Mouse (Mus musculus): ENCODE data around the gene Gtf3c6.
"Not testable (repeated sequence)": the region's sequence is repeated elsewhere in the genome, so short reads cannot be mapped to it uniquely, and the experiment has no call there.

The Gtf3c6 gene

GRCm38 (mm10) chr10:40257414-40258255 lies at the start of gene Gtf3c6:
Gene Gtf3c6 (minus strand): TSS chr10:40258108.
- DNase-seq (ENCODE audit: low read depth, low spot score): peak; percentile 99

- peak; percentile 52 for DNase-seq (ENCODE audit: low read depth, low spot score)
Measured at GRCm38 (mm10) chr10:40305989-40306388, 48.1 kb upstream of the Gtf3c6 start.

DNA sequence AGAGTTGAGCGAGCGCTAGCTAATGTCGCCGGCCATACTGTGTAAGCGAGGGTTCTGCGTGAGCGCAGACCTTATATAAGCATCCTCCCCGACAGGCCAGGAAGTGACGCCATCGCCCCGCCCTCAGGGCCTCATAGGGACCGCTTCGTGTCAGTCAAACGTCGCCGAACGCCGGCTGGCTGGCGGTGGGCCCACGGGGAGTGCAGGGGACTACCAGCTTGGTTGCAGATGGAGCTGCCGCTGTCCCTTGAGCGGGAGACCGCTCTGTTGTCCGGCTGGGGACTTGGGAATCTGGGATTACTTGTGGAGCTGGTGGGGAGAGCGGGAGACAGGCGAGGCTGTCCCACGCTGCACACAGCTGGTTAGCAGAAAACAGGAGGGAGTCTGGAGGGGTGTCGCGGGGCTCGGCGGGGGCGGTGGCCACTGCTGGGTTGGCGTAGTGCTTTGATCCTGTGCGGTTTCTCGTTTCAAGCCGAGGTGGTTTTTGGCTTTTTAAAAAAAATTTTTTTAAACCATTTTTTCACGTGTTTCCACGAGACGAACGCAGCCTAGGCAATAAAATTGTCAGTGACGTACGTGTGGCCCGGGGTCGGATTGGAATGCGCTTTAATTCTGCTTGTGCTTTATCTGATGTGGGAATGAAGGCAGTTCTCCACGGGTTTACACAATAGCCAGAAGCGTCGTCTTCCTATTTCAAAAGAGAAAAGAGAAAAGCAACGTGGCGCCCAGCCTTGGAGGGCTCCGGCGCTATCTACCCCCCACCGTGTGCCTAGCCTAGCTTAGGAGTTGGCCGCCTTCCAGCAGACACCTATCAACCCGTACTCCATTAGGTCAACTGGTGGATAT lies 44.5 kb upstream of the Gtf3c6 start, which contains the start of gene Amd1:
Gene Amd1, minus strand, starts transcription at position 47 of the 846 bp plus-strand sequence.
- peak; percentile 98 for DNase-seq (ENCODE audit: low read depth, low spot score)

DNA sequence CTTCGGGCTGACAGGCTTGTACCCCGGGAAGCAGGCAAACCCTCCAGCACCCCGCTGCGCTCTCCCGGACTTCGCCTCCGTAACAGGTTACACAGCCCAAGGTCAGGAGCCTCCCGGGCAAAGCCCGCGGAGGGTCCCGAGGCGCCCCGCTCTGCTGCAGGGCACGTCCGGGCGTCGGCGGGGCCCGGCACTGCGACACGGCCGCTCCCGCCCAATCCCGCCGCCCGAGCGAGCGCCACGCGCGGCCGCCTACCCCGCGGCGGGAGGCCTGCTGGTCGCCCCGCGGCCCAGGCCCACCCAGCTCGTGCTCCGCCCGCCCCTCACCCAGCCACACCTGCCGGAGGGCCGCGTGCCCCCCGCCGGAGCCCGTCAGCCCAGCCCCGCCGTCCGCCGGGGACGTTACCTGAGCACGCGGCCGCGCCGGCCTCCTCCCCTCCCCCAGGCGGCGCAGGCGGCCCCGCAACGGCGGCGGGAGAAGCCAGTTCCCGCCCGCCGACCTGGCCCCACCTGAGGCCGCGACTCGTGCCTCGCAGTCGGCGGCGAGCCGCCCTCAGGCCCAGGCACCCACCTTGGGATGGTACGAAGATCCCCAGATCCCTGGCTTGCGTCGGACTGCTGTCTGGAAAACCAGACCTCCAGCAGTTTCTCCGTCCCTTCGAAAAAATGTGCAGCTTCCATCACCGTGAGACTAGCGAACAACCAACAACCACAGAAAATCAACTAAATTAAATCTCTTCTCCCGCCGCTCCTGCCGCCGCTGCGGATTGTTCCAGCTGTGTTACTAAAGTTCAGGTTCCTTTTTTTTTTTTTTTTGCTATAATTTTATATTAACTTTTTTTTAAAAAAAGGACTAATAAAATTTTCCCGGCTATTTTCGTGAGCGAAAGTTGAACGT lies 43.5 kb upstream of the Gtf3c6 start:
- not testable (repeated sequence) for DNase-seq (ENCODE audit: low read depth, low spot score)

GRCm38 (mm10) chr10:40300648-40301171 lies 42.8 kb upstream of the Gtf3c6 start:
- DNase-seq (ENCODE audit: low read depth, low spot score): peak; percentile 92

- no peak for DNase-seq (ENCODE audit: low read depth, low spot score)
Measured at GRCm38 (mm10) chr10:40292640-40293039, 34.7 kb upstream of the Gtf3c6 start.

DNA sequence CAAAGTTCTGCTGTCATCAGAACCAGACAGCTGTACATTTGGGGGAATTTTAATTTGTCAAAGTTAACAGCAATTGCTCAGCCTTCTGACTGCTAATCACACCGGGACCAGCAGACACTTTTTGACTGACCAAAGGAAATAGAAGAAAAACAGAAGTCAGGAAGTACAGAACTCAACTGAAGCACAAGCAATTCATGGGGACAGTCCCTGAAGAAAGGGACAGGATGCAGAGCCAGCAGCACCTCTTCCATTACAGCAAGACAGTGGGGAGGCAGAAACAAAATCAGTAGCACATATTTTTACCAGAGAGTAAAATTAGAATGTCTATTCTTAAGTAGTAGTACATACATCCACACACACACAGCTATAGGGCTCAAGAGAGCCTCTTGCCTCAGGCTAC lies 28.9 kb upstream of the Gtf3c6 start:
- DNase-seq (ENCODE audit: low read depth, low spot score): no peak

- DNase-seq (ENCODE audit: low read depth, low spot score): no peak
Measured at GRCm38 (mm10) chr10:40285571-40285970, 27.7 kb upstream of the Gtf3c6 start.

GRCm38 (mm10) chr10:40284997-40285396 lies 27.1 kb upstream of the Gtf3c6 start:
- no peak for DNase-seq (ENCODE audit: low read depth, low spot score)

GRCm38 (mm10) chr10:40284179-40284831 lies 26.4 kb upstream of the Gtf3c6 start:
- peak; percentile 32 for DNase-seq (ENCODE audit: low read depth, low spot score)

DNA sequence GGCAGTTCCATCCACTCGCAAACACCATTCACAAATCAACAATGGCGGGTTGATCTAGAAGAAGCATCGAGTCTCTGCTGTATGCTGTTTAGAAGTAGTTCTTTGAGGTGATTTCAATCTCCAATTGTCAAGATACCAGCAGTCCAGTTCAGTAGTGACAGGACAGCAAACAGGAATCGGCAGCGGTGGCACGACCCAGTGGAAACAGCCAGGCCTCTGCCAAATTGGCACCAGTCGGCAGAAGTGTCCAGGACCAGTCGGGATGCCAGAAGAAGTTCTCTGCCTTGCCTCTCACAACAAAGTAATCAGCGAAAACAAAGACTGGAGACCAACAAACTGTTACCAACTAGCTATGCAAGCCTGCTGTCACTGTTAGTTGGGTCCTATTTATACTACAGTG lies 25.7 kb upstream of the Gtf3c6 start:
- no peak for DNase-seq (ENCODE audit: low read depth, low spot score)

DNA sequence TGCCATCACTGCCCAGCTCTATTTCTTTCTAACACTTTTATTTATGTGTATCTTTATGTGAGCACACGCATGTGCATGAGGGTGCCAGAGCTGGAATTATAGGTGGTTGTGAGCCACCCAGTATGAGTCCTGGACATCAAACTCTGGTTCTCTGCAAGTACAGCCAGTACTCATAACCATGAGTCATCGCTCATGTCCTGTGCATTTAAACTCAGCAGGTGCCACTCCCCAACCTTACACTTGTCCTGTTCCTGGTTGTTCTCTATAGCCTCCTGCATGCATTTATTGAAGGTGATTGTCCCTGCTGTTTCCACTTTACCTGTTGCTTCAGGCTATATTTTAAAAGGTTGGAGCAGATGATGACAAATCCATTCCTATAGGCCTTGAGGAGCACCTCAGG lies 23.7 kb upstream of the Gtf3c6 start:
- no peak for DNase-seq (ENCODE audit: low read depth, low spot score)

DNA sequence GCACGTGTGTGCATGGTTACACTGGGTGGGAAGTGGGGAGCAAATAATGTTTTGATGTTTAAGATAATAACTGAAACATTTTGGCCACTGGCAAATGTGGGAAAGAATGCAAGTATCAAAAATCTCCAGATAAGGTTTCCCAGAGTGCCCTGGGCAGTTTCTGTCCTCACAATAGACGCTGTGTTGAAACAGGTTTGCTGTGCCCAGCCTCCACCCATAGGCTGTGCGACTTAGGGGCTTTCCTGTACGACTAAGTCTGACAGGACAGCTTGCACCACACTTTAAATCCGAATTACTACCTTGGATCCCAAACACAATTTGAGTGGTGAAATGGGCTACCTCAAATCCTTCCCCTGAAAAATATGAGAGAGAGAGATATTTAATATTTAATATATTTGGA lies 20.4 kb upstream of the Gtf3c6 start:
- no peak for DNase-seq (ENCODE audit: low read depth, low spot score)

DNA sequence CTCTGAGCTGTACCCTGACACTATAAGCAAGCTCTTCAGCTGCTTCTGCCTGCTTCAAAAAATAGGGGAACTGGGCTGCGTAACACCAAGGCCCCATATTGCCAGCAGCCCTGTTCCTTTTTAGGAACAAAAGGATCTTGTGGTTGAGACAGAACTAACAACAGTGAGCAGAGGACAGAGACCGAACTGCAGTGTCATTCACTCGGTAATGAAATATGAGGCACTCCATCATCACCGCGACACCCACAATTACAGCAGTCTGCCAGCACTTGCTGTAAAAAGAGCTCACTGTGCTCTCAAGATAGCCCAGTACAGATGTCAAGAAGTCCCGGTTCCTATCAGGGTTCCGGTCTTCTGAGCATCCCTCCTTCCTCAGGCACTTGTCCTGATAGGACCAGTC lies 18.1 kb upstream of the Gtf3c6 start:
- no peak for DNase-seq (ENCODE audit: low read depth, low spot score)

DNA sequence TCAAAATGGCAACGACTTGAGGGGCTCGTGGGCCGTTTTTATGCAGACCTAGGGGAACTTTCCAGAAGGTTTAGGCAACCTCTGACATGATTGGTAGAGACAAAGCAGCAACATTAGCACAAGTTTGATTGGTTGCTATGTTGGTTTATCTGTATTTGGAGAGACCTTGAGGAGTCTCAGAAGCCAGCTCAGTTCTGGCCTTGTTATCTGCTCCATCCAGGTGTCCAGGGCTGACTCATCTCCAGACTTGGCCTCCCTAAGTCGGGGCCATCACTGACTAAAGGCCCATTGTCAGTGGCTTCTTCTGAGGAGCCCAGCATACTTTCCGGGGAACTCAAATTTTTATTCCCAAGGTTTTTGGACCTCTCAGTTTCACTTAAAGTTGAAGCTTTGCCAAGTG lies 16.0 kb upstream of the Gtf3c6 start:
- no peak for DNase-seq (ENCODE audit: low read depth, low spot score)

- DNase-seq (ENCODE audit: low read depth, low spot score): no peak
Measured at GRCm38 (mm10) chr10:40271216-40271615, 13.3 kb upstream of the Gtf3c6 start.

DNA sequence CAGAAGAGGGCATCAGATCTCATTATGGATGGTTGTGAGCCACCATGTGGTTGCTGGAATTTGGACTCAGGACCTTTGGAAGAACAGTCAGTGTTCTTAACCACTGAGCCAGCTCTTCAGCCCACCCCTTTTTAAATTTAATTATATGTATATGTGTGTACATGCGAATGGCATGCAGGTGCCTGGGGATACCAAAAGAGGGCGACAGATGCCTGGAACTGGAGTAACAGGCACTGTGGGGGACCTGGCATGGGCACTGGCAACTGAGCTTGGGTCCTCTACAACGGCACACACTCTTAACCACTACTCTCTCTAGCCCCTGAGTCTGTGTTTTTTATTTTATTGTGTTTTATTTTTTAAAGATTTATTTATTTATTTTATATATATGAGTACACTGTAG lies 7.0 kb upstream of the Gtf3c6 start:
- no peak for DNase-seq (ENCODE audit: low read depth, low spot score)

GRCm38 (mm10) chr10:40263691-40264090 lies 5.8 kb upstream of the Gtf3c6 start:
- DNase-seq (ENCODE audit: low read depth, low spot score): no peak

DNA sequence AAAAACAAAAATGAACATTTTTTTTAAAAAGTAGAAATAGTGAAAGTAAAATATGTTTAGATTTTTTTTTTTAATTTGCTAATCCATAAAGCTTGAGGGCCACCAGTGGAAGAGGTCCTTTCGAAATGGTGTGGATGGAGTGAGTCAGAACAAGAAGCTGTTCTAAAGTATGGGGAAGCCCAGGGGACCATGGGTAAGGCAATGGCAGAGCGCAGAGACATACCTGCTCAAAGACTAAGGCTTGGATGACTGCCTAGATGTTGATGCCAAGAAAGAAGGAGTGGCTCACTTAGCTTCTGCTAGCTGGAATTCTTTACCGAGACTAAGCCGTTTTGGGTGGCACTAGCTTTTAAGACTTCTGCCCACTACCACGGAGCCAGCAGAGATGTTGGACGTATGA lies 4.3 kb upstream of the Gtf3c6 start:
- DNase-seq (ENCODE audit: low read depth, low spot score): no peak

DNA sequence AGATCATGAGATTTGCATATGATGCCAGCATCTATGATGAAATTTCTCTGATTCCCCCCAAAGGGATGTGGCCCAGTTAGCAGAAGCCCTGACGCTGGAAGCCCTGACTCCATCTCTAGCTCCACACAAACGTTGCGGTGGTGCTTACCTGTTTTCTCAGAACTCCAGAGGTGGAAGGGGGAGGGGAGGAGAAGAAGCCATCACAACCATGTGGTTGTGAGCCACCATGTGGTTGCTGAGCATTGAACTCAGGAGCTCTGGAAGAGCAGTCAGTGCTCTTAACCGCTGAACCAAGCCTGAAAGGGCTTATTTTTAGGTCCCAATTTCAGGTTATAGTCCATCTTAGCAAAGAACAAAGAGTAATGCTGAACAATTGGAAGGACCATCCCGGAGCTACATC lies 2.4 kb upstream of the Gtf3c6 start:
- peak; percentile 51 for DNase-seq (ENCODE audit: low read depth, low spot score)

- DNase-seq (ENCODE audit: low read depth, low spot score): peak; percentile 51
Measured at GRCm38 (mm10) chr10:40259542-40259941, 1.6 kb upstream of the Gtf3c6 start.

Measured in ES-CJ7 (cell line).